Mouse (Mus musculus): ENCODE data around the gene Gtf3c3.

Gtf3c3 gene

DNA sequence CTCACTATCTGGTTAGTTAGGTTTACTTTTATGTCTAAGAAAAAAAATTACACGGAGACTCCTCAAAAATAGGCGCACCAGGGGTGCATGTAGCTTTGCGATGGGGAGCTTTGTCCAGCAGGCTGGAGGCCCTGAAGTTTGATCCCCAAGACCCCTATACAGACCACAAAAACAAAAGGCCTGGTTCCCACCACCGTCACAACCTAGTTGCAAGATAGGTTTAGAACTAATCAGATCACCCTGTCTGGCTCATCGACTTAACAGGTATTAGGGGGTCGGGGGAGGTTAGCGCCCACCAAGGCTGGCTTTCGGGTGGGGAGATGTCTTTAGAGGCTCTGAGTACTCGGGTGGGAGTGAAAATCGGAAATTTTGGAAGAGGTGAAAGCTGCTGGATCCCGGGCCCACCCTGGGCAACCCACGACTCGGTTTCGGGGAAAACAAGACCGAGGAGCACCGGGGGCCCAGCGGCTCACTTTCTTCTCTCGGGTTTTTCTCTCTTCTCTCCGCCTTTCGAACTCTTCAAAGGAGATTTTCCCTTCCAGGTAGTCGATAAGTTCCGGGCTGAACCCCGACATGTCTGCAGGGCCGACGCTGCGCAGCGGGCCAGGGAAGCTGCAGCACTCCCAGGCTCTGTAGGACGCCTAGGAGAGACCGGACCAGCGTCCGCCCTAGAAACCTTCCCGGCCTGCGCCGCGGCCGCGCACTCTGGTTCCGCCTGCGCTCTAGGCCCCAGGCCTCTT, at the start of gene Gtf3c3:
Gene Gtf3c3, minus strand, starts transcription at position 632 of the 740 bp plus-strand sequence.
- peak; percentile 80 for DNase-seq (ENCODE audit: low spot score)

DNA sequence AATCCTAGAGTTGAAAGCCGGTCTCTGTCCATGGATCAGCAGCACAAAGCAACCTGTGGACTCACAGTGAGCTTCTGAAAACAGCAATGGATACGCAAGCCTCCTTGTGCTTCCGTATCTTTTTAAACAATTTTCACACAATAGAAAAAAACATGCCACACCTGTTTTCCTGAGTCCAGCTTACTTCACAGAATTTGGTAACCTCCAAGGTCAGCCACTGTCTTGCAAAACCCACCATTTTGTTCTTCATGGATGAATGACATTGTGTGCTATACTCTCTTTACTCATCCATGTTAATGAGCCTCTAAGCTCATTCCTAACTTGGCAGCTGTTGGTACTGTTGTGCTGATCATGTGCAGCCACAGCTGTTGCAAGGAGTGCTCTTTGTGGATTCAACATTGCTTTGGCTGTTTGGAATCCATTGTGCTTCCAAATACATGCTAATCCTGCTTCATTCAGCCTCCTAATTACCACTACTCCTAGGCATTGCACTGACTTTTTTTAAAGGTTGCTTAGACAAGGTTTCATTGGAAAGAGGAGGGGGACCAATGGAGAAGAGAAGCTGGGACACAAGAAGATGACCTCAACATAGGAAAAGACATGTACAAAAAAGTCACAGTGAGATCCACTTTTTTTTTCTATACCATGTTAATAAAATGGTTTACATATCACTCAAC, 46.1 kb upstream of the Gtf3c3 start:
- no peak for DNase-seq (ENCODE audit: low spot score)

DNA sequence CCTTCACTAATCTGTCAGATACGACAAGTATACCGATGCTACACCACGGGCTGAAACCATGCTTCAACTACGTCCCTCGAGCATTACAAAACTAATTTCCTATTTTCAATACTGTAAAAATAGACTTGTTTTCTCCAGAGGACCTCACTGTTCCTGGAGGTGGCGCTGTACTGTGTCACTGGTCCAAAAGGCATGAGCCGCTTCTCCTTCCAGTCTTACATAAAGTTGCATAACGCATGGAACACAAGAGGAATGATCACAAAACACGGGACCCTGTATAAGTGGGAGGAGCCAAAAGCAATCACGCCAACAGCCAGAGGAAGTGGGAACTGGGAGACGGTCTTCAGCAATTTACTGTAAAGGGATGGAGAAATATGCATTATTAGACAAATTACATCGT, 41.7 kb upstream of the Gtf3c3 start:
- no peak for DNase-seq (ENCODE audit: low spot score)

- no peak for DNase-seq (ENCODE audit: low spot score)
These were observed 29.9 kb upstream of the Gtf3c3 start for GRCm38 (mm10) chr1:54468662-54469061.

- DNase-seq (ENCODE audit: low spot score): no peak
These were observed 28.6 kb upstream of the Gtf3c3 start for GRCm38 (mm10) chr1:54467366-54467765.

DNA sequence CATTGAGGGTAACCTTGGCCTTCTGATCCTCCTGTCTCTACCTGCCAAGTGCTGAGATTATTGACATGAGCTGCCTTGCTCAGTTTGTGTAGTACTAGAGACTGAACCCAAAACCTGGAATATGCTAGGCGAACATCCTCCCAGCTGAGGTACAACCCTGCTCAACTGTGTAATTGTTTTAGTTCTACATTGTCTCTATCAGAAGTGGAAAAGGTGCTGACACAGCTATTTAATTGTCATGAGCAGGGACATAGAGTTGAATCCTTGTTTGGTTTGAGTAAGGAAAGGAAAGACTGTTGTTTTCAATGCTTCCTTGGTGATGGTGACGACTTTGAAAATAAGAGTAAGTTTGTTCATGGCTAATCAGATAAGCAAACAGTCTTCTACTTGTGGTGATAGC, 13.3 kb upstream of the Gtf3c3 start:
- DNase-seq (ENCODE audit: low spot score): no peak

DNA sequence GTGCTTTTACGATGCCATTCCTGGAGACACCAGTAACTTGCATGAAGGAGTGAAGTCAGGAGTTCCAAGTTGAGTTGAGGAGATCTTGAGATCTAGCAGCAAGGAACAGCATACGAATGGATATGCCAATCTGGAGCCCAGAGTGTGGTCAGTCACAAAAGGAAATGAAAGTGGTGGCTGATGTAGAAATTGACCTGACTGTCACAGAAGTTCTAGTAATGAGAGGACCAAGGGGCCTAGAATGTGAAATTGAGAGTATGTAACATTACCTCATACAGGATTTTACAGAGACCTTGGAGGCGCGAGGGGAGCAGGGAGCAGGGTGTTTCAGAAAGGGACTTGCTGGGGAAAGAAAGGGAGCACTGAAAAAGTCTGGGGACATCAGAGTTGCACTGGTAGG, 10.1 kb upstream of the Gtf3c3 start:
- no peak for DNase-seq (ENCODE audit: low spot score)

DNA sequence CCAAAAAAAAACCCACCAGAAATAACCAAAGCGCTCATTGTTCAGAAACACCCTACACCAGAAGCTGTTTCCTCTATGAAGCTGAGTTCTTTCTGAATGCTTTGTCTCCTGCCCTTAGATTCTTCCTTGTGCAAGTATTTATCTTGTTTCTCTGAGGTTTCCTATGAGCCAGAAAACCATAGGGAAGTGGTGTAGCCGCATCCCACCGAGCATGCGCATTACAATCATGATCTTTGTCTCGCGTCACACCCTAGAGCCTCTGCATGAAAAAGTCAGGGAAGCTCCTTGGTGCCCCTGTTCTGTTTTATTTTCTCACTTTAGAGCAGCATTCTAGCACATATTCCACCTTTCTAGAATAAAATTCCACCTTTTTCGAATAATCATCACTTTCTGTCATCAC, 4.9 kb upstream of the Gtf3c3 start:
- no peak for DNase-seq (ENCODE audit: low spot score)

- DNase-seq (ENCODE audit: low spot score): no peak
These were observed 307 bp upstream of the Gtf3c3 start for GRCm38 (mm10) chr1:54439080-54439476.

- peak; percentile 16 for DNase-seq (ENCODE audit: low spot score)
These were observed 16.5 kb downstream of the Gtf3c3 start for GRCm38 (mm10) chr1:54422195-54422750.

GRCm38 (mm10) chr1:54421670-54422069, 17.1 kb downstream of the Gtf3c3 start:
- DNase-seq (ENCODE audit: low spot score): peak; percentile 62

DNA sequence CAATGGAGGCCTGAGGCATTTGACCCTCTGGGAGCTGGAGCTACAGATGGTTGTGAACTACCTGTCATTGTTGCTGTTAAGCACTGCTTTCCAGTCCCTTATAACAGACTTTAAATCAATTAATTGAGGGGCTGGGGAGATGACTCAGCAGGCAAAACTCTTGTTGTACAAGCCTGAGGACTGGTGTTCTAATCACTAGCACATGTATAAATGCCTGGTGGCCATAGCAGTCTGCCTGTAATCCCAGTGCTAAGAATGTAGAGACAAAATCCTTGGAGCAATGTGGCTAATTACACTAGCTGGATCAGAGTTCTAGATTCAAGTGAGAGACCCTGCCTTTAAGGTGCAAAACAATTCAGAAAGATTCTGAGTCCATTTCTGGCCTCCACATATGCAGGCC, 36.0 kb downstream of the Gtf3c3 start:
- DNase-seq (ENCODE audit: low spot score): no peak

GRCm38 (mm10) chr1:54384221-54384620, 54.5 kb downstream of the Gtf3c3 start:
- no peak for DNase-seq (ENCODE audit: low spot score)

- DNase-seq (ENCODE audit: low spot score): peak; percentile 28
These were observed 57.5 kb downstream of the Gtf3c3 start for GRCm38 (mm10) chr1:54380978-54381914.

- DNase-seq (ENCODE audit: low spot score): no peak
These were observed 61.2 kb downstream of the Gtf3c3 start for GRCm38 (mm10) chr1:54377506-54378051.

GRCm38 (mm10) chr1:54356566-54356965, 82.2 kb downstream of the Gtf3c3 start:
- no peak for DNase-seq (ENCODE audit: low spot score)

- DNase-seq (ENCODE audit: low spot score): no peak
These were observed 83.3 kb downstream of the Gtf3c3 start for GRCm38 (mm10) chr1:54355485-54355884.

GRCm38 (mm10) chr1:54354786-54355185, 84.0 kb downstream of the Gtf3c3 start:
- DNase-seq (ENCODE audit: low spot score): no peak

Data from T-cell, adult 2 months (primary cell).